Mouse (Mus musculus): ENCODE measurements around the gene Cyp2r1. TPM values are rescaled to one million over a fixed set of nuclear protein-coding genes. Genes with fewer than 3 reads are reported as not detected.

The Cyp2r1 gene
- polyA plus RNA-seq, 1 experiment from 2014 or later = 1.9 TPM

- no peak overlapping the region for H3K4me3 ChIP-seq (ENCODE audit: low read length)
Observed at GRCm38 (mm10) chr7:114526245-114526644, 36.5 kb downstream of the Cyp2r1 start.

GRCm38 (mm10) chr7:114520122-114520521 is 42.6 kb downstream of the Cyp2r1 start:
- H3K9me3 ChIP-seq (ENCODE audit: control insufficient read depth, low read length) = no peaks in the 10 kb centered on the region
- no peaks in the 10 kb centered on the region for H3K36me3 ChIP-seq (ENCODE audit: control insufficient read depth, insufficient read depth, low read length)
- no peak overlapping the region for H3K4me3 ChIP-seq (ENCODE audit: low read length)
- no peak overlapping the region for H3K27ac ChIP-seq (ENCODE audit: low read length)
- 100% methylated on average over 1 of the region's 1 CpGs for WGBS
- no peaks in the 10 kb centered on the region for H3K4me1 ChIP-seq (replicated peaks; ENCODE audit: control insufficient read depth, insufficient read depth, low read length)
- ATAC-seq (ENCODE audit: low read depth) = no peak
- H3K9ac ChIP-seq (ENCODE audit: low read length) = no peak overlapping the region
- no peaks in the 10 kb centered on the region for H3K27me3 ChIP-seq (ENCODE audit: control insufficient read depth, insufficient read depth, low read depth, low read length)
- H3K4me2 ChIP-seq (ENCODE audit: low read depth, low read length) = no peak overlapping the region

More at GRCm38 (mm10) chr7:114526245-114526644, 36.5 kb downstream of the Cyp2r1 start:
- no peak for ATAC-seq (ENCODE audit: low read depth)
- Histone ChIP-seq H3K27ac (ENCODE audit: low read length) (no peak overlapping the region), H3K4me1 (replicated peaks; ENCODE audit: control insufficient read depth, insufficient read depth, low read length) (no peaks in the 10 kb centered on the region), H3K4me2 (ENCODE audit: low read depth, low read length) (no peak overlapping the region), H3K27me3 (ENCODE audit: control insufficient read depth, insufficient read depth, low read depth, low read length) (no peaks in the 10 kb centered on the region), H3K9me3 (ENCODE audit: control insufficient read depth, low read length) (no peaks in the 10 kb centered on the region), H3K9ac (ENCODE audit: low read length) (no peak overlapping the region), H3K36me3 (ENCODE audit: control insufficient read depth, insufficient read depth, low read length) (no peaks in the 10 kb centered on the region)
- WGBS = 72% methylated on average over 1 of the region's 1 CpGs

- ATAC-seq (ENCODE audit: low read depth) = no peak
- no peaks in the 10 kb centered on the region for H3K4me1 ChIP-seq (replicated peaks; ENCODE audit: control insufficient read depth, insufficient read depth, low read length)
- no peaks in the 10 kb centered on the region for H3K36me3 ChIP-seq (ENCODE audit: control insufficient read depth, insufficient read depth, low read length)
- WGBS = 87% methylated on average over 2 of the region's 2 CpGs
- H3K4me2 ChIP-seq (ENCODE audit: low read depth, low read length) = no peak overlapping the region
- no peak overlapping the region for H3K9ac ChIP-seq (ENCODE audit: low read length)
- no peak overlapping the region for H3K4me3 ChIP-seq (ENCODE audit: low read length)
- no peaks in the 10 kb centered on the region for H3K9me3 ChIP-seq (ENCODE audit: control insufficient read depth, low read length)
- no peaks in the 10 kb centered on the region for H3K27me3 ChIP-seq (ENCODE audit: control insufficient read depth, insufficient read depth, low read depth, low read length)
- H3K27ac ChIP-seq (ENCODE audit: low read length) = no peak overlapping the region
Observed at GRCm38 (mm10) chr7:114508879-114509278, 53.9 kb downstream of the Cyp2r1 start.

Other genes starting within 250 kb of the Cyp2r1 start
- gene Pde3b, start 147.7 kb downstream of the Cyp2r1 start, polyA plus RNA-seq (2015; fragmentation: Nextera tagmentation; extraction: Ambion mirVana) = 3.2 and 3.9 TPM in 2 replicates
- gene Calca, start 73.4 kb upstream of the Cyp2r1 start, polyA plus RNA-seq (2015; fragmentation: Nextera tagmentation; extraction: Ambion mirVana) = 6.0 and 7.8 TPM in 2 replicates
- 0.30 and 0.36 TPM in 2 replicates for gene Calcb, start 155.7 kb upstream of the Cyp2r1 start, polyA plus RNA-seq (2015; fragmentation: Nextera tagmentation; extraction: Ambion mirVana)
- gene Insc, start 180.7 kb upstream of the Cyp2r1 start, polyA plus RNA-seq (2015; fragmentation: Nextera tagmentation; extraction: Ambion mirVana) = 2.8 and 4.5 TPM in 2 replicates

All from lung, embryonic 16.5 days (tissue).